Mouse (Mus musculus) T-helper 17 cell (primary cell): ENCODE data around the gene Slc38a3.

ENCODE experiments used
- in situ Hi-C, 2 experiments: fragments of 300-600 bp; cut with MboI, MseI; formaldehyde crosslinking; loops; 1 replicate in 1 of 2; 2 replicates in 1 of 2; pipeline ENCODE4 v1.15.1; 2025; ENCODE audit warnings: high pct_unique_total_duplicates in 2 of 2

Slc38a3 gene

DNA sequence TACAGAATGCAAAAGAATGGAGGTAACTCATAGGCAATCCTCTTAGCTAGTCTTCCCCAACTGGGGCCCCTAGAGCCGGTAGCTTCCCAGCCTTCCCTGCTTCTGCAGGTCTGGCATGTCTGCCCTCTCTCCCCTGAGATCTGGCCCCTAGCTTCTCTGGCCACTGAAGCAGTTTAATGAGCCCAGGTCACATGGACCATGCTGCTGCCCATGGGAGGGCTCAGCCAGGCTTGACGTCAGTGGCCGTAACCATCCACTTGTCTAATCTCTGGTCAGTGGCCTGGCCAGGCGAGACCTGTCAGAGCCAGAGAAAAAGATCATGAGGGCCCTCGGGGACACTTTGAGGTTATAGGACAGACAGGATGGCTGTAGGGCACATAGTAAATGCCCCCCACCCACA lies 929 bp upstream of the Slc38a3 start:
- in situ Hi-C loops, result no loop called here

DNA sequence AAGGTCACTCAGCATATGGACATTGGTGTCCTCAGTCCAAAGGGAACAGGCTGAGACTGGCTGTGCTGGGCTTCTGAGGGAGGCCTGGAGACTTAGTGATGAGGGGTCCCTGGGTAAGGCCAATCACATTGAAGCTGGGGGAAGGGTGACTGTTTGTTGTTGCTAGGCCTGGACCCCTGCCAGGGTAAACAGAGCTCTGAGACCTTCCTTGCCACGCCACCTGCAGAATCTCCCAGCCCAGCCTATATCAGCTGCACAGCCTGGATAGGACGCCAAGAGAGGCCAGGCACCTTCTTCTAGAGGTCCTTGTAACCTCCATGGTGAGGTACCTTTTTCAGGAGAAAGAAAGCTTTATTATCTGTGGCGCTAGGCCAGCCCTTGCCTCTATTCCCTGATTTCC lies 414 bp downstream of the Slc38a3 start:
- in situ Hi-C loops, result no loop called here

DNA sequence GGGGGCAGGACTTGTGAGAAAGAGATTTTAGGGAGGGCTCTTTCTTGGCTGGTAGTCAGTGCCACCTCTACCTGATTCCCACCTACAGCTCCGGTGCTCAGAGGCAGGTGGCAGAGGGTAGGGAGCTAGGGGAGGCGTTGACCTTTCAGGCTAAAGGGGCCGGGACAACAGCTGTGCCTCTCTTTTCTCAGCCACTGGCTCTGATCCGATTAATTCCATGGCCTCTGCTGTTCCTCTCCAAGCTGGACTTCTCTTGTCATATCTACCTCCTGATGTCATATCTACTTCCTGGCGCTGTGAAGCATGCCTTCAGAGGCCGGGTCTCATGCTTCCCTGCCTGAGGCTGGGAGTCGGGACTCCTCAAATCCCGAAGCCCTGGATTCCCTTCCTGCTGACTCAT lies 1.3 kb downstream of the Slc38a3 start:
- in situ Hi-C loops, result no loop called here

DNA sequence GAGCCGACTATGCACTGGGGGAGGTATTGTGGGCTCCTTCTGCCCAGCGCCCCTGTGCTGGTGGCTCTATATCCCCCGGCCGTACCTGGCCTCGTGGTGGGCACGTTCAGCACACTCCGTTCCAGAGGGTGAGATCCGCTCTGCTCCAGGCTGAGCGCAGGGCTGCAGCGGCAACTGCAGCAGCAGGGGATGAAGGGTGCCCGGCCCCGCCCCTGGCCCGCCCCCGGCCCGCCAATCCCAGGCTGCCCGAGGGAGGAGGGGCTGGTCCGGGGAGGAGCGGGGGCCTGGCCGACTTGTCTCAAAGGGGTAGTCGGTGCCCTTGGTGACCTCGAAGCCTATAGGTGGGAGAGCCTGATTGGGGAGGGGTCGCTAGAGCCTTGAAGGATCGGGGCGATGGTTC lies 2.1 kb downstream of the Slc38a3 start:
- in situ Hi-C loops, result no loop called here

DNA sequence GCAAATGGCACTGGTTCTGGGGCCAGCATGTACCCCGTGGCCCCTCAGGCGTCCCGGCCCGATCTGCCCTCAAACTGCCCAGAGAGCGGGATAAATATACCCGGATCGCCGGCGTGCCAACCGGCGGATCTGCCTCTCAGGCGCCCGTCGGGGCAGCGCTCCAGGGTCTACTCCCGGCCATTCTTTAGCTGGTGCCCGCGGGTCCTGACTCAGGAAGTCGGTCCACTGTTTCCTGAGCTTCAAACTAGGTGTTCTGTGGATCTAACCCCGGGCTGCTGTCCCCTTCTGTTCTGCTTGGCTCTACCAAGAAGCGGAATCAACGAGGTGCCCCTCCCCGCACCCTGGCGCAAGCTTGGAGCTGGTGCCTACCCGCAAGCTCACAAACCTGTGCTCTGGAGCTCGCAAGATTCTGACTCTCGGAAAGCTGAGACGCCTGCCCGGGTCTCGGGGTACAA lies 2.6 kb downstream of the Slc38a3 start:
- in situ Hi-C loops, result no loop called here

DNA sequence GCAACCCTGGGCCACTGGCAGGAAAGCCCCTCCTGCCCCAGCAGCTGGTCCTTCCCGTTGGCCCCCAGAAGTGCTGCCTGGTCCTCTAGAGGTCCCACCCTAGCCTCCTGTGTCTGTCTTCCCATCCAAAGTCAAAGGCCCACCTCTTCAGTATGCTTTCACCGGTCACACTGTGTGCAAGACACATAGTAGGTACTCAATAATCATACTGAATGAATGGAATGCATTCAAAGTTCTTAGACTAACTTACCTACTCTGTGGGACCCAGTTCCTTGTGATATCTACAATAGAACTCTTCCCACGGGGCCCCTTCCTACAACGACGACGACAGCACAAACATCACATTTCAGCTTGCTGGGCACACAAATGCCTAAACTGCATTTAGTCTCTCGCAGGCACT lies 4.0 kb downstream of the Slc38a3 start:
- in situ Hi-C loops, result no loop called here

DNA sequence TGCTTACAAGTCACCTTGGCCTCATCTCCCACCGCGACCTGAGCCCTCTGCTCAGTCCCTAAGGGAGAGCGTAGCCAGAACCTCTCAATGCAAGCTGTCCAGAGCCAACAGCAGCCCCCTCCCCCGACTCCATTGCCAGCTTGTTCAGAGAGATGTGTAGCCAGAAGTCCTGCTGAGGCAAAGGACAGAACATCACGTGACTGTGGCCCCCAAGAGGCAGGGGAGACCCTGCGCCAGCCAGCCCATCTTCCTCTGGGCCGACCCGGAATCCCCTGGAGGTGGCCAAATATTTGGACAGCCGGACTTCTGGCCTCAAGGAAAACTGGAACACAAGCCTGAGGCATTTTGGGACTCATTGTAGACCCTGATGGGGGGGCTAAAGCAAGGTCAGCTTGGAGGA lies 5.8 kb downstream of the Slc38a3 start:
- in situ Hi-C loops, result no loop called here

DNA sequence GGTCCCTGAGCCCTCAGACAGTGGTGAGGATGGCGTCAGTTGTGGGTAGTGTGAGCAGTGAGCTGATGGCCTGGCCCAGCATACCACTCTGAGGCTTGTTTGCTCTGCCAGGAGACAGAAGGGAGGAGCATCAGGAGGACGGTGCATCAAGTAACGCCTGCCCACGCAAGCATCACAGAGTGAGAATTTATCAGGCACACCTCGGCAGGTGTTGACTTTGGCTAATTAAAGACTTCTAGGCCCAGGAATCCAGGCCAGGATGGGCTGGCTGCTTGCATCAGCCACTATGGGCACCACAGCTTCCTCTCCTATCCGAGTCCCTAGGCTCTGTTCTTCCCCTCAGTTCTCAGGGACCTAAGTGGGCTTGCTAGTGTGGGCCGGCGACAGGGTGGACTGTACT lies 7.0 kb downstream of the Slc38a3 start:
- in situ Hi-C loops, result no loop called here

DNA sequence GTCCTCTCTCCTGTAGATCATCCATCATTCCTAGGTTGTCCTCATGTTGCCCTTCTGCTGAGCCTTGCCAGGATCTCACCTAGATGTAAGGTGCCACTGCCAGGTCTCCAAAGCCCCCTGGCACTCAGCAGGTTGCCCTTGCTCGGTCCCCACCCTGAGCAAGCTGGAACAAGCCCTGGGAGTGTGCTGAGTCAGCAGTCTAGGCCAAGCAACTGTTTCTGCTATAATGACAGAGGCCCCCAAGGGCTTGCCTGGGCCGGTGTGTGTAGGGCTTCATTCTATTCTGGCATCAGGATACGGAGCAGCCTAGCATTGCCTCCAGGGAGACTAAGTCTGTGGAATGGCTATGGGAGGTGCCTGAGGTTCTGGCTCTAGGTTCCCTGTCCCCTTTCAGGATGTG lies 8.6 kb downstream of the Slc38a3 start:
- in situ Hi-C loops, result no loop called here

DNA sequence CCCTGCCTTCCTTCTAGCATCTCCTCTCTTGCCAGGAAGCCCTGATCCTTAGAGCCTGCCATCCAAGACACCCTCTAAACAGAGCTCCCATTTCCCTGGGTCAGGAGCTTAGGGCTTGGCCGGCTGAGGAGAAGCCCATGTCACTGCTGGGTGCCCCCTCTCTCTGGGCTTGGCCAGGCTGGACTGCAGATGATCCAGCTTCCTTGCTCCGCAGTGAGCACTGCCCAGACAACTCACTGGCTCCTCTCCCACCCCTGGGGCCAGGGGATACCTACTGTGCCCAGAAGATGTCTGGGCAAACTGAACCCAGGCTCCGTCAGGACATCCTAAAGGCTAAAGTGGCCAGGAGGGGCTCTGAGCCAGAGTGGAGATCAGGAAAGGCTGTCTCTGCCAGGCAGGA lies 9.4 kb downstream of the Slc38a3 start:
- in situ Hi-C loops, result no loop called here

DNA sequence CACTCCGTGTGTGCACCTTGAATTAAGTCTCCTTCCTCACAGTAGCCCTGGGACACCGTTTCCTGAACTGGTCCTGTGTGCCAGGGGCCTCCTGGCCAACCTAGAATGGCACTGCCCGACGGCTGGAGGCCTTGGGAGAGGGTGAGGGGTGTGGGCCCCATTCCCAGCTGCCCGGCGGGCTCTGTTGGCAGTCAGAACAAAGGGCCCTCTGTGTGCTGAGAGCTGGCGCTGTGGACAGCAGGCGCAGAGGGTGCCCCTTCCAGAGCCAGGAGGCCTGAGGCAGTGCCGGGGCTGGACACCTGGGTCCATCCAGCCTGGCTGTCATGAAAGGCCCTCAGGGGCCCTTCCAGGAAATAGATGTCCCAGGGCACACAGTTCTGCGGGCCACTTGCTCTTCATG lies 9.8 kb downstream of the Slc38a3 start:
- in situ Hi-C loops, result no loop called here

DNA sequence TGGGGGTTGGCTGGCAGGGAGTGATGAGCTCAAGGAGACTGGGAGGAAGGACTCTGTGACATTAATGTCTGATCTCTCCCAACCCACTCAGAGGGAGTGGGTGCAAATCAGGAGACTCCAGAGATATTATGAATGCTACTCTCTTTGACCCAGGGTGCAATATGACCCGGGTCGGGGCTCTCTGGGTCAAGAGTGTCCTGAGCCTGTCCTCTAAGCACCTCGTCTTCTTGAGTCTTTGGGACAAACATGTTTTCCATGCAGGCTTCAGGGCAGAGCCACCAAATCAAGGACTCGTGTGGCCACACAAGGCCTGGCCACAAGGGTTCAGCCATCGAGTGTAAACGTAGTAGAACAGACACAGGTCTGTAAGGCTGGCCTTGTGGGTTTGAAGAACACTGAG lies 11.2 kb downstream of the Slc38a3 start:
- in situ Hi-C loops, result no loop called here

DNA sequence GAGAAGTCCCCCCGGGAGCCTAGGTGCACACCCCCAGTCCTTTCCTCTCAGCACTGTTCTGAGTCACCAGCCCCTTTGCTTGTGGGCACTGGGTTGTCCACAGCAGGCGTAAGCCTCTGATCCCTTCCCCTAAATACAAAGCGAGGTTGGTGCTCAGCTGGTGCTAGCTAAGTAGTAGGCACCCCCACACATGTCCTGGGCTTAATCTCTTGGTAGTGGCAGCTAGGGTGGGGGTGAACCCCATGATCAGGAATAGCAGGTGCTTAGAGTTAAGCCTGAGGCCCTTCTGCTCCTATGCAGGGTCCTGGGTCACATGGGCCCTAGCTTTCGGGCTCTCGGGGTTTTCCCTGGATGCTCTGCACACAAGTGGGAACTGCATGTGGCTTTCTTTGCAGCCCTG lies 12.2 kb downstream of the Slc38a3 start:
- in situ Hi-C loops, result no loop called here

DNA sequence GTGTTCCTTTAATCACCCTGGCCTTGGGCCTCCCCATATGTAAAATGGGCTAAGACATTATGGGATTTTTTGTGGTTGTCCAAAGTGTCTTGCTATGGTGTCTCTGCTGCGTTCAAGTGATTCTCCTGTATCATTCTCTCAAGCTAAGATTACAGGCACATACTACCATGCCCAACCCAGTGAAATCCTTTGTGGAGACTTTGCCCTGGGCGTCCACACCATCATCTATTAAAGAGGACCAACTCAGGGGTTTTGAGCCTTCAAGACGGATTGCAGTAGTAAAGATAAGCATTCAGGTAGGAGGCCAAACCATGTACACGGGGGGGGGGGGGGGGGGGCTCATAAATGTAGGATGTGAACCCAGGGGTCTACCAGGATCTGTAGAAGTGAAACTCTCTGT lies 14.7 kb downstream of the Slc38a3 start:
- in situ Hi-C loops, result no loop called here

DNA sequence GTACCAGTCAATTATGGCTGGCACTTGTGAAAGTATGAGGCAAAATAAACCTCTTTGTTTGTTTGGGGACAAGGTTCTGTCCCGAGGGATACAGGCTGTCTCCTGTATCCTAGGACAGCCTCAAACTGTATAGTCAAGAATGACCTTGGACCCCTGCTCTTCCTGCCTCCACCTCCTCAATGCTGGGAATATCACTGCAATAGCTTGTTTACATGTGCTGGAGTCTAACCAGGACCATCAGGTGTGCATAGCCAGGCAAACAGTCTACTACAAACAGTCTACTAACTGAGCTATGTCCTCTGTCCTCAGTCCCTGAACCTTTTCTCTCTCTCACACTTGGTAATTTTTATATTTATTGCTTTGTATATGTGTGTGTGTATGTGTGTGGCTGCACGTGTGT lies 15.9 kb downstream of the Slc38a3 start:
- in situ Hi-C loops, result no loop called here

DNA sequence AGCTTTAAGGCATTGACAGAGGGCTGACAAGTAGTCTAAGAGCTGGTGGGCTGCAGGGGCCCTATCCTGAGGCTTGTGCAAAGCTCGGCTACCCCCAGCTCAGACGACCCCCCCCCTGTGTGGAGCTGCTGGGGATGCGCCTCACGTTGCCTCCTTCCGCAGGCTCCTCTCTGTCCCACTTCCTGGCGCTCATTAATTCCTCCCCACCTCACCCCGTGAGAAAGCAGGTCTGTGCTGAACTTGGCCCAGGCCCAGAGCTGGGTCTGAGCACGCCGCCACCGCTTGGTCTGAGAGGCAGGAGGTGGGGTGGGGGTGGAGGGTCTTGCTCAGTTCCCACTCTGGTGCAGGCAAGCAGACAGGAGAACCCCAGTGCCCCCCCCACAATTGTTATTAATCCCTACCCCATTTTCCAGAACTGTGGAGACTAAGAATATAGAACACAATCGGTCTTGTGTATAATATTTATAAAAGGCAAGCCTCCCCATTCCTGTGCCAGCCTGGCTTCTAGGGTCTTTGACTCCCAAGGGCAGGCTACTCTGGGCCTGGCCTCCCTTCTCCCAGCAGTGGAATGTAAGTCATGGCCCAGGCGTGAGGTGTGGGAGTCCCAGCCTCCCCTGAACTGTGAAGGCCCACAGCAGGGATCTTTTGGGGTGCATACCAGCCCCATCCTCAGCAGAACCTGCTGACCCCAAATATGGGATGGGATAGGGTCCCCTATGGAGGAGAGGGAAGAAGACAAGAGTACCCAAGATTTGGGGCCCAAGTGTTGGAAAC lies 18.4 kb downstream of the Slc38a3 start:
- in situ Hi-C loops, result no loop called here

DNA sequence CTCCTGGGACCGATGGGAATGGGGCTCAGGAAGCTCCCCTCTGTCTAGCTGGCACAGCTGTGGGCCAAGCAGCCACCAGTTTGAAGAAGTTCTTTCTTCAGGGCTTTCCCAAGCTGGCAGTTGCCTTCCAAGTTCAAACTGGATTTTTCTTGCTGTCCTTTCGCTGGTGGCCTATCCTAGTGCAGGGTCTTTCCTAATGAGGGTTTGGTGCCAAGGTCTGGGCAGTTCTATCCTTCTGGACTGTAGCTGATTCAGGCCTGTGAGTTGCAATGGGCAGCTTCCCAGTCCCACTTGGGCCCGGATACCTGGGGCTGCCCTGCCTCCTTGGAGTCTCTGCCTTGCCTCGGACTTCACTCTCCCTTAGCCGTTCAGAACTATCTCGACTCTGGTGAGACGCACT lies 19.1 kb downstream of the Slc38a3 start:
- in situ Hi-C loops, result no loop called here

DNA sequence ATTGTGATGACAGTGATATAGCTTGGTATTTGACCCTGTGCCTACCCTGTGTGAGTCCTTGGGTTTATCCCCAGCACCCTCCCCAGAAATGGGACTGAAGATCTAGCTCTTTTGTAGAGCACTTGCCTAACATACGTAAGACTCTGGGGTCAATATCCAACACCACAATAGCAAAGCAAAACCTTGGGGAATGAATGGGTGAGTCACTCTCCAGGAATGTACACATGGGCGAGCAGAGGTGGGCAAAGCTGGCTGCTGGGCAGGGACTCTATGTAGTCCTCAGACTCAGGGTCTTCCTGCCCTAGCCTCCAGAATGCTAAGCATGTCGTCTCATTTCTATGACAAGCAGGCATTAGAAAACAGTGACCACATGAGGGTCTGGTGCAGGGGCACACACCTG lies 20.6 kb downstream of the Slc38a3 start:
- in situ Hi-C loops, result no loop called here

DNA sequence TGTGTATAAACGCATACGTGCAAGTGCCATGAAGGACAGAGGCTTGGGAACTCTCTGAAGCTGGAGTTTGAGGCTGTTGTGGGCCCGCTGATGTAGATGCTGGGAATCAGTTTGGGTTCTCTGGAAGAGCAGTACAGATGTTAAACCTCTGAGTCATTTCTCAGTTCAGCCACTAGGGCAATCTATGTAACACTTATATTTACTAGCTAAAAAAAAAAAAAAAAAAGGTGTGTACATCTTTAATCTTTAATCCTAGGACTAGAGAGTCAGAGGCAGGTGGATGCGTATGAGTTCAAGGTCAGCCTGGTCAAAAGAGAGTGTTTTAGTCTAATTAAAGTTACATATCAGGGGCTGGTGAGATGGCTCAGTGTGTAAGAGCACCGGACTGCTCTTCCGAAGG lies 22.4 kb downstream of the Slc38a3 start:
- in situ Hi-C loops, result no loop called here

DNA sequence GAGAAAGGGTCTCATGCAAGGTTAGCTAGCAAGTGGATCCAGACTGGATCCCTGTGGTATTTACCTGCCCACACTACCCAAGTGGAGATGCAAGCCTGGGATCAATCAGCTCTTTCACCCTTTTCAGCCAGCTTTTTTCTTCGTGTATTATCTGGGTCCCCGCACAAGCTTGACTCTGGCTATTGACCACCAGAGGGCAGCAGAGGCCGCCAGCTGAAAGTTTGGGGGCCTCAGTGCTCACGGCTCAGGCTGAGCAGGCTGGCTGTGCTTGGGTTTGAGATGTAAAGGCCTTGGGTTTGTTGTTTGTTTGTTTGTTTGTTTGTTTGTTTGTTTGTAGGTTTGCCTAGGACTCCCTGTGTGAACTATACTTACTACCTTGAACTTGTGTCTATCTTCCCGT lies 23.8 kb downstream of the Slc38a3 start:
- in situ Hi-C loops, result no loop called here

DNA sequence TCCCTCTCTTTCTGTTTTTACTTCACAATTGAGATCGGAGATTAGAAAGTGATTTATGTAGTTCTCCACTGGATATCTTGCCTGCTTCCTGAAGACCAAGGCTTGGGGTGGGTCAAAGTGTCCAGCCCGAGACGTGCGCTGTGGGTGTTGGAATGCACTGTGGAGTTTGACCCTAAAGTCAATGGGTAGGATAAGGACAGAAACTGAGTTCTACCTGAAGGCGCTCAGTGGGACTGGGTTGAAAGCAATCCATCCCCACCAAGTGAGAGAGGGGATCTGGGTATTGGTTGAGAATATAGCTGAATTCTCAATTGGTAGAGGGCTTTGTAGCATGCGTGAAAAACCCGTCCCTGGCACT lies 24.2 kb downstream of the Slc38a3 start:
- in situ Hi-C loops, result no loop called here

DNA sequence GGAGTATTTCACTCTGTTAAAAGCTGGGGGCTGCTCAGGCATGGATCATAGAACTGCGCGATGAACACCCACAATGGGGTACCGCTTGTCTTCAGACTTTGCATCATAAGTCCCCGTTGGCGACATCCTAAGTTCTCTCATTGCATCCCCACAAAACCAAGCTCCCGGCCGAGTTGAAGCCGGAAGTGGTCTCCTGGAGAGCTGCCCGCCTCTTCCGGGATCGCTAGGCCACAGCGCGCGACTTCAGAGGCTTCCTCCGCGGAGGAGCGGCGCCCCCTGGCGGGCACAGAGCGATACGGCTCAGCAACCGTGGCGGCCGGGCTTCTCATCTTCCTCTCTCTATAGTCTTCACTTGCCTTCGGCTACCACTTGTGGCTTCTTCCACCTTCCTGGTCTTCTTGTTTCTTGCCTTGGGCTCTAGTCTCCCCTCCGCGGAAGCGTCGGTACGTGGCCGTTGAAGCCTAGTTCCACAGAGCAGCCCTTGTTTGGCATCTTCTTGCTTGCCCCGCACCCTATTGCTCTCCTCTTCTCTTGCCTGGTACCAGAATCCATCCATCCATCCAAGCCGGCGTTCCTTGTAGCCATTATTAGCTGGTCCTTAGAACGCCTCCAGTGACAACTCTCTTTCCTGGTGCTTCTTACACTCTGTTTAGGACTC lies 24.7 kb downstream of the Slc38a3 start:
- in situ Hi-C loops, result loop anchor here in 1 of 2 experiments (5.0 kb wide), 1 partner anchor 42 kb away; no protein-coding TSS in a partner anchor

DNA sequence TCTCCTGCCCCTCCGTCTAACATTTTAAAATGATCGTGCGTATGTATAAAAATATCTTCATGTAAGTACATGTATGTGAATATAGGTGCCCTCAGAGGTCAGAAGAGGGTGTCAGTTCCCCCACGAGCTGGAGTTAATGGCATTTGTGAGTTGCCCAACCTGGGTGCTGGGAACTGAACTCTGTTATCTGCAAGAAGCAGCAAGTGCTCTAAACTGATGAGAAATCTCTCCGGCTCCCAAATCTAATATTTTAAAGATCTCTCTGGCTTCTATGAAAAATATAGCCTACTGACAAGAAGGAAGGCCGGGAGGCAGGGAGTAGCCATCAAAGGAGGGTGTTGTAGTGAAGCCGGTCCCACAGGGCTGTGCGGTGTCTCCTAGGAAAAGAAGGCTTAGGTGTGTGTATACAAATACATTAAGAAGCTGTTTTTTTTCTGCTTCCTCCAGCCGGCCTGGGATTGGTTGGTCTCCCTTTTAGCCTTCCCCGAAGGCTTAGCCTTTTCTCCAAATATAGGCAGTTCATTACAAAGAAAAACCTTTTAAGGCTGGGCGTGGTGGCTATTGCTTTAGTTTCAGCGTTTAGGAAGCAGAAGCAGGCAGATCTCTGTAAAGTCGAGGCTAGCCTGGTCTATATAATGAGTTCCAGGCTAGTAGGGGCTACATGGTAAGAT lies 25.7 kb downstream of the Slc38a3 start:
- in situ Hi-C loops, result loop anchor here in 1 of 2 experiments (5.0 kb wide), 1 partner anchor 41 kb away; no protein-coding TSS in a partner anchor
